ENCODE assay signal across 8 mouse cellular contexts in the genomic region with DNA sequence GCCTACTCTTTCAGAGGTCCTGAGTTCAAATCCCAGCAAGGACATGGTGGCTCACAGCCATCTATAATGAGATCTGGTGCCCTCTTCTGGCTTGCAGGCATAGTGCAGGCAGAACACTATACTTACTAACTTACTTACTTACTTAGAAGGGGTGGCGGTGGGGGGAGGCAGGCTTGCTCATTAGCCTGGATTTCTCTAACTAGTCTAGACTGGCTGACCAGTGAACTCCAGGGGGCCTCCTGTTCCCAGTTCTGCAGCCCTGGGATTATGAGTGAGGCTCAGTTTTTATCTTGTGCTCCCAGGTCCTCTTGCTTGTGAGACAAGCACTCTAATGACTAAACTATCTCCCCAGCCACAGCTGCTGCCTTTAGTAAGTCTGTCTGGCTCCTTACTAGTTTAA. TPM values are rescaled to one million over a fixed set of nuclear protein-coding genes. Genes with fewer than 3 reads are reported as not detected.
DNase-seq lines count a peak whose midpoint lies in the region; ATAC-seq and TF ChIP-seq lines count a peak whose summit lies in the region.

No protein-coding gene starts in this region.

- 84% methylated on average over 1 of the region's 1 CpGs for WGBS in bone marrow, adult 2 months
- 82% methylated on average over 1 of the region's 1 CpGs for WGBS in liver, embryonic 16.5 days (ENCODE audit: insufficient replicate concordance)
- WGBS in forebrain, embryonic 10.5 days, result 100% methylated on average over 1 of the region's 1 CpGs

- peaks cover 26% of the 10 kb centered on the region for H3K36me3 ChIP-seq in liver, embryonic 16.5 days (ENCODE audit: control insufficient read depth, insufficient read depth)
- H3K36me3 ChIP-seq in forebrain, embryonic 10.5 days (replicated peaks), result peaks cover 99% of the 10 kb centered on the region

- ATAC-seq in liver, embryonic 16.5 days (ENCODE audit: low read depth), result peak; percentile 70

- H3K27ac ChIP-seq in bone marrow, adult 2 months (ENCODE audit: control insufficient read depth, insufficient read depth, low read depth, low read length, poor library complexity), result no peak overlapping the region
- no peak overlapping the region for H3K27ac ChIP-seq in liver, embryonic 16.5 days (ENCODE audit: low read length)
- H3K27ac ChIP-seq in forebrain, embryonic 10.5 days, result no peak overlapping the region

- no peaks in the 10 kb centered on the region for H3K9me3 ChIP-seq in liver, embryonic 16.5 days (replicated peaks; ENCODE audit: control insufficient read depth, low read length)
- no peaks in the 10 kb centered on the region for H3K9me3 ChIP-seq in forebrain, embryonic 10.5 days

- TF ChIP-seq CTCF in bone marrow, adult 2 months (IDR thresholded peaks at IDR 0.05; ENCODE audit: control insufficient read depth, insufficient read depth, low read length), result peak; percentile 26; the same call in 1 of the 2 replicates

- H3K4me3 ChIP-seq in bone marrow, adult 2 months (replicated peaks; ENCODE audit: control insufficient read depth, low read depth, low read length), result no peak overlapping the region
- H3K4me3 ChIP-seq in liver, embryonic 16.5 days (ENCODE audit: low read depth, low read length), result no peak overlapping the region
- no peak overlapping the region for H3K4me3 ChIP-seq in forebrain, embryonic 10.5 days

- no peak overlapping the region for H3K4me2 ChIP-seq in liver, embryonic 16.5 days (ENCODE audit: low read depth, low read length)

- peak; percentile 48 for DNase-seq in embryo, embryonic 10.5 days (ENCODE audit: low spot score)
- no peak for DNase-seq in embryo, embryonic 9.5 days (ENCODE audit: extremely low spot score)
- DNase-seq in 3T3-L1 (ENCODE audit: low read depth, low spot score), result peak; percentile 46
- DNase-seq in forebrain, embryonic 10.5 days (ENCODE audit: extremely low spot score, low spot score), result no peak
- no peak for DNase-seq in urinary bladder, postnatal 25 days (ENCODE audit: low spot score)
- DNase-seq in layer of hippocampus, adult 9-10 months (ENCODE audit: low spot score), result no peak

- TF ChIP-seq POLR2A in bone marrow, adult 2 months (IDR thresholded peaks at IDR 0.05; ENCODE audit: borderline replicate concordance, control insufficient read depth, low read depth, low read length), result no peak

- H3K9ac ChIP-seq in liver, embryonic 16.5 days (ENCODE audit: low read depth, low read length), result no peak overlapping the region

- no peaks in the 10 kb centered on the region for H3K27me3 ChIP-seq in liver, embryonic 16.5 days (ENCODE audit: control insufficient read depth, insufficient read depth, low read depth, low read length)
- H3K27me3 ChIP-seq in forebrain, embryonic 10.5 days (ENCODE audit: poor library complexity, severe bottlenecking), result no peaks in the 10 kb centered on the region

- no peaks in the 10 kb centered on the region for H3K4me1 ChIP-seq in bone marrow, adult 2 months (ENCODE audit: control insufficient read depth, insufficient read depth, low read length)
- no peaks in the 10 kb centered on the region for H3K4me1 ChIP-seq in liver, embryonic 16.5 days (ENCODE audit: control insufficient read depth, low read depth, low read length)
- peaks cover 4% of the 10 kb centered on the region; the same call in 1 of the 2 replicates for H3K4me1 ChIP-seq in forebrain, embryonic 10.5 days

RNA-seq across cellular contexts. Expression of a gene that starts 58.0 kb away (rescaled TPM):
- polyA plus RNA-seq in bone marrow, adult 2 months (2011; ENCODE audit: insufficient read depth, insufficient read length, low replicate concordance, missing spikeins), result not detected in 2 replicates
- polyA plus RNA-seq in liver, embryonic 16.5 days (2015; fragmentation: Nextera tagmentation; extraction: Ambion mirVana), result 0.09 TPM in 2 replicates
- 0.17 and 0.22 TPM in 2 replicates for polyA plus RNA-seq in forebrain, embryonic 10.5 days (2016; fragmentation: Nextera tagmentation; extraction: Ambion mirVana)

Comparison
In these comparisons a context has a peak if more than half of its experiments do, and no peak if none do; other contexts are left out.
1. DNase-seq: peak in embryo, embryonic 10.5 days (single experiment) and 3T3-L1 (single experiment); none in embryo, embryonic 9.5 days (single experiment), forebrain, embryonic 10.5 days (single experiment), urinary bladder, postnatal 25 days (single experiment) and layer of hippocampus, adult 9-10 months (single experiment).